Mouse (Mus musculus): ENCODE results near the gene Olfml2b. TPM values are rescaled to one million over a fixed set of nuclear protein-coding genes. Genes with fewer than 3 reads are reported as not detected.

The Olfml2b gene
- total RNA-seq, 2 experiments from 2014 or later, result 53.6 to 56.8 TPM

DNA sequence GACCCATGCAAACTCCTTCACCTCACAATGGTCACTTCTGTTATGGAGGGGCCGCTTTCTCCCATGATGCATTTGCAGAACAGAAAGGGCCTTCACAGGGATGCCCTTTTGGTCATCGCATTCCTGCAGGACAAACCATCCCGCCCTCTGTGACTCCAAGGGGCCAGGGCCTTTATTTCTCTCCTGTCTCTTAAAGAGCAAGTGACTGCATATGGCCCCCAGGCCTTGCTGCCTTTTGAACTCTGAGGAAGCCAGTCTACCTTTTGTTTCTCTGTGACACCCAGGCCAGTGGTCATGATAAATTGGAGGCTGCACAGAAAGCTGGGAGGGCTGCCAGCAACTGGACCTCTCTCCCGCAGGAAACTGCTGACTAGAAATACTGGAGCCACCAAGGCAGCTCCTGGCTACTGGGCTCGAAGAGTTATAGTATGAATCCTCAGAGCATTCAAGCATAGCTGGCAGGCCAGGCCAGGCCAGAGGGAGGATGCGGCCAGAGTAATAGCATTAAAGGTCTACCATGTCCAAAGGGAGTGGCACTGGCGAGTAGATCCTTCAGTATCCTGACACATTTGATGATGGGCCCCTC, 53.5 kb downstream of the Olfml2b start:
- no peak for DNase-seq

- no peak for DNase-seq
These were observed 54.4 kb downstream of the Olfml2b start for GRCm38 (mm10) chr1:170698771-170699170.

DNA sequence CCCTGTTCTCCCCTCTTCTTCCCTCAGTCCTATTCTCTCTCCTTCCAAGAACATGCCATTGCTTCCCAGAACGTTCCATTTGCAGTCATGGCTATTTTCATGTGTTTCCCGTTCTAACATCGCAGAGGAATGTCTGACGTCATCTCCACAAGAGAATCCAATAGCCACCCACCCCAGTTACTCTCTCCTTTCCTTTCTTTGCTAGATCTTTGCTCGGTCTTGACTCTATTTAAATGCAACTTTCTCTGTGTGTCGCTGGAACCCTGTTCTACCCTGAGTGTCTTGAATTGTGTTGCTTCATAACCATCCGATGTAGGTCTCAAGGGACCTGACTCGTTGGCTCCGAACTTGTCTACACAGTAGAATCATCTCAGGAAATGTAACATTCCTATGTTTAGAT, 55.2 kb downstream of the Olfml2b start:
- DNase-seq, result peak; percentile 33

GRCm38 (mm10) chr1:170700496-170701027, 56.2 kb downstream of the Olfml2b start:
- DNase-seq, result no peak

DNA sequence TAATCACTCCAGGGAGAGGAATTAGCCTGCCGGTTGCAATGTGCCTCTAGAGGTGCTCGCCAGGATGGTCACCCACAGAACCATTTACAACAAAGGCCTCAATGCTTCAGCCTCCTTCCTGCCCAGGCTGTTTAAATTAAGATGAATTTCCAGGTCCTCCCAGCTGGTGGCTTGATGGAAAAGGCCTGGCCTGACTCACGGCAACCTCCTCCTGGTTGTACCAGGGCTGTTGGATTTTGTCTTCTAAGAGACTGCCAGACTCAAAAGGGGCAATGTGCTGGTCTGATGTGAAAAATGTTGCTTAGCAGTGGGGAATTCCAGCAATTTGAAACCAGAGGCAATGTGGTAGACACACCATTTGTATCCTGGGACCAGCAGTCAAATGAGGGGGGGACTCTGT, 56.8 kb downstream of the Olfml2b start:
- DNase-seq, result no peak

DNA sequence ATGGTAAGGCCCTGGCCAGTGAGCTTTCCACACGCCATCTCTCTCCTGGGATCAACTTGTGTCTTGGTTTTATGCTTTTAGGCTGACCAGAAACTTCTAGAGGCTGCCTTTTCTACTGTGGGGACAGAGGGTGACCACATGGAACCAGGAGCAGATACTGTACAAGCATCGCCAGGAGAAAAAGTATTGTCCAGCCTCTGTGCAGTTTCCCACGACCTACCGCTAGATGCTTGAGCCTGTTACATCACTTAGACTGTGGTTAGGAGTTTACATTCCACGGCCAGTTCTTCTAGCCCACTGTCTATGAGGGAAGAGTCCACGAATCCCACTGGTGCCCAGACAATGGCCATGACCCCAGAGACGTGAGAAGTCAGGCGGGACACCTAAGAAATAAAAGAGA, 57.2 kb downstream of the Olfml2b start:
- no peak for DNase-seq

GRCm38 (mm10) chr1:170702263-170702662, 57.9 kb downstream of the Olfml2b start:
- no peak for DNase-seq

DNA sequence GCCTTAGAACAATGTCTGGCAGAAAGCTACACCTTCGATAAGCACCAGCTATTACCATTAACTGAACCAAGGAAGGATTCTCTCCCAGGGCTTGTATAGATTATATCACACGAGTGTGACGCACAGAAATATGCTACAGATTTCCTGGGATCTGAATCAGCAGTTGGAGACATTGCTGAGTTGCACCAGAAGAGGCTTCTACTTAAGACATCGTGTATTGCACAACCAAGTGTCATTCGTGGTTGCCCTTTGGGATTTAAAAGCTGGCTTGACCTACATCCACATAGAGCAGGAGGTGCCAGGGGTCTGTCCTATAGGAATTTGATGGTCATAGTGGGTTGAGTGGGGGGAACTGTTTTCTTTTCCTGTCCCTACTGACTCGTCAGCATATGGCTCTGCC, 58.6 kb downstream of the Olfml2b start:
- DNase-seq, result no peak

DNA sequence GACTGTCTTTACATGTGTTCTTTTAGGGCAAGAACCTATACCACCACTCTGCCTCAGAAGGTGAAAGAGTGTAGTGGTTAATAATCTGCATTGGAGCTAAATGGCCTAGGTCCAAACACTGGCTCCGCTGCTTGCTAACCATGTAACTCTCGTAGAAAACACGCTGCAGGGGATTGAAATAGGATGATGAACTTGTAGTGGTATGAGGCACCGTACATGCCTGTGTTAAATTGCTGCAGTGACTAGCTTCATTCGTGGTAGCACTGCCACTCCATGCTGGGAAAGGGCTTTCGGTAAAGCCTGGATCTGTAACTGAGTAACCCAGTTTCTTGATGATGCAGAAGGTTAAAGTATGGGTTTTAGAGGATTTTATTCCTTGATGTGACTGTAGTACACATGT, 59.8 kb downstream of the Olfml2b start:
- no peak for DNase-seq

- DNase-seq, result no peak
These were observed 60.7 kb downstream of the Olfml2b start for GRCm38 (mm10) chr1:170704911-170705594.

- DNase-seq, result no peak
These were observed 61.7 kb downstream of the Olfml2b start for GRCm38 (mm10) chr1:170706046-170706445.

GRCm38 (mm10) chr1:170709034-170709433, 64.7 kb downstream of the Olfml2b start:
- no peak for DNase-seq

- no peak for DNase-seq
These were observed 65.1 kb downstream of the Olfml2b start for GRCm38 (mm10) chr1:170709481-170709880.

DNA sequence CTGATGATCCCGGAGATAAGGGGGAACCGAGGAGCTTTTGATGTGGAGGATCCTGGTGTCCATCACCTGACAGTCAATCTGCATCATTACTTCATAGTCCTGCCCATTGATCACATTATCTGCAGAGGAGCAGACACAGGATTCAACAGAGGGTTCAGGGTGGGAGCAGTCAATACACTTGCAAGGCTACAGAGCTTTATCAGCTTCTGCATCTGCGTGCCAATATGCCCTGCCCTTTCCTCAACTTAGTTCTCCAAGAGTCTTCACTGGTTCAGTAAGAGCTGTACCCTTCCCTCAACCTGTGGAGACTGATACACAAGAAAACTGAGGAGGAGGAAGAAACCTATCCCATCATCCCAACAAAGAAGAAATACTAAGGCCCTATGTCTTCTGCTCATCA, 65.6 kb downstream of the Olfml2b start:
- DNase-seq, result no peak

DNA sequence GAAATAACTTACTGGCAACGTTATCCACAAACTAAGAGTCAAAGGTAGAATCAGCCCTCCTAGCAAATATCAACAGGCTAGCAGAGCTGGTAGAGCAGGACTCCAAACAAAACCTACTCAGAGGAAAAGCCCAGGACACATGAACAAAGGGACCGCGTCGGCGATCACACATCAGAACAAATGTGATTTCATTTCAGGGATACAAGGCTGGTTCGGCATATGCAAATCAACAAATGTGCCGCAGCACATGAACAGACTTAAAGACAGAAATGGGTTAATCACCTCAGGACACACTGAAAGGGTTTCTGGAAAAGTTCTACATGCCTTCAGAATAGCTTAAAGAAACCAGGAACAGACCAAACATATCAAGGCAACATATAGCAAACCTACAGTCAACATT, 67.4 kb downstream of the Olfml2b start:
- no peak for DNase-seq

DNA sequence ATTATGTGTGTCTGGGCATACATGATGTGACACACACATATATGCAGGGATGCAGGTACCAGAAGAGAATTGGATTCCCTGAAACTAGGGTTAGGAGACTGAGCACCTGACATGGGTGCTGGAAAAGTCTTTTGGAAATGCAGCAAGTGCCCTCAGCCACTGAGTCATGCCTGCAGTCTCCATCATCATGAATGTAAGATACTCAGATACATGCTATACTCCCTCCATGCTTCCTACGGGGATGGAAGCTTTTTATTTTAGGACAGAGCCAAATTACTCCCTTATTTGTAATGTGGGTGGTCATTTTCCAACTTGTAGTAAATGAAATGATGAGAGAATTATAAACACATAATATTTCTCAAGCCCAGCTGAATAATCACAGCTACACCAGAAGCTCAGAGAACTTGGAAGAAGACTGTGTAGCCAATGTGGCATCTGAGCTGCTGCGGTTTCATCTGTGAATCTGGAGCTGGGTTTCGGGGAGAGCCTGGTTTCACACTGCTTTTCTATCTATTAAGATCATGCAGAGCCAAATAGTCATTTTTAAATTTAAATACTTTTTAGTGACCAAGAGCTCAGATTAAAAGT, 73.0 kb downstream of the Olfml2b start:
- no peak for DNase-seq

GRCm38 (mm10) chr1:170718133-170718810, 73.9 kb downstream of the Olfml2b start:
- no peak for DNase-seq

GRCm38 (mm10) chr1:170721560-170721959, 77.2 kb downstream of the Olfml2b start:
- peak; percentile 21 for DNase-seq

GRCm38 (mm10) chr1:170728524-170728923, 84.2 kb downstream of the Olfml2b start:
- DNase-seq, result no peak

GRCm38 (mm10) chr1:170729267-170729962, 85.1 kb downstream of the Olfml2b start:
- no peak for DNase-seq

DNA sequence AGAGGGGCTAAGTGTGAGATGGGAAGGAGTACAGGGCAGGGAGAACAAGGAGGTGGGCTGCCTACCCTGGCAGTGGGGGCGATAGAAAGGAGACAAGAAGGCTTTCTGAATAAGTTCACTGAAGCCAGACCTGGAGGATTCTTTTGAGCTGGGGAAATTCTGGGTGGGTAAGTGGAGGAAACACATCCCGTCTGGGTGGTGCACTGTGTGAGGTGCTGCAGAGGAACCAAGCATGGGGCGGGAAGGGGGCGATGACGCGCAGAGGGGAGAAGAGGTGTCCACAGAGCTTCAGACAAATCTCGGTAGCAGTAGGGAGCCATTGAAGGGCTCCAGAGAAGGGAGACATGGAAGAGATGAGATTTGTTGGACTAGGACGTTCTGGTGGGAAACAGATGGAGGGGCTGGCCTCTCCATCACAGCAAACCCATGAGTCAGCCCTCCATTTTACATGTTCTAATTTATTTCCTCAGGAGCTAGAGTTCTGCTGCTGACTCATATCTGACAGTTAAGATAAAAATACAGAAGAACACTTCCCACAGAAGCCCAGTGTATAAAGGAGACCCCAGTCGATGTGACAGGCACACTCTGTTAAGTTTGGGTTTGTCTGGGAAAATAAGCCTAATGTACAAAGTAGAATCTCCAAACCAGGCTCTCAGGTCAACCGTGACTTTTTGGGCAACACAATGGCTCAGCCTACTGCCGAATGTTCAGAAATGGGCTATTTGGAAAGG, 87.7 kb downstream of the Olfml2b start:
- DNase-seq, result no peak
